Mouse (Mus musculus) heart, embryonic 14.5 days (tissue): ENCODE measurements around the gene Dmap1. TPM values are rescaled to one million over a fixed set of nuclear protein-coding genes. Genes with fewer than 3 reads are reported as not detected.

ENCODE experiments used
- ATAC-seq: fragments of 200-750 bp; cut with Nextera tagmentation; 2 replicates; pipeline ENCODE4 v1.8.0; 2017; ENCODE audit warnings: low read depth, moderate TSS enrichment; ENCODE audit not compliant: insufficient number of reproducible peaks, insufficient read depth, low FRiP score
- H3K27ac ChIP-seq, 2 experiments: fragments of 200-500 bp in 1 of 2; fragments of 300-500 bp in 1 of 2; sonication (generic) in 1 of 2; replicated peaks in 1 of 2; 2 replicates each; pipeline ENCODE4 v1.5.1; 2012 to 2014; ENCODE audit warnings: low read depth in 2 of 2, low read length in 2 of 2, control low read depth in 1 of 2, mild to moderate bottlenecking in 1 of 2, mixed read lengths in 1 of 2; ENCODE audit not compliant: control insufficient read depth in 1 of 2, insufficient read depth in 1 of 2
- H3K27me3 ChIP-seq: fragments of 300-500 bp; sonication (generic); 2 replicates; pipeline ENCODE4 v1.6.1; 2014; ENCODE audit warnings: mild to moderate bottlenecking, low read length, control low read depth; ENCODE audit not compliant: control insufficient read depth, insufficient read depth
- H3K36me3 ChIP-seq: fragments of 300-500 bp; sonication (generic); 2 replicates; pipeline ENCODE4 v1.6.1; 2014; ENCODE audit warnings: mild to moderate bottlenecking, control low read depth, low read length, mixed read lengths; ENCODE audit not compliant: control insufficient read depth, insufficient read depth
- H3K4me1 ChIP-seq, 2 experiments: fragments of 200-500 bp in 1 of 2; fragments of 300-500 bp in 1 of 2; sonication (generic) in 1 of 2; 2 replicates each; pipeline ENCODE4 v1.6.1; 2012 to 2014; ENCODE audit warnings: low read length in 2 of 2, control low read depth in 1 of 2, mixed read lengths in 1 of 2; ENCODE audit not compliant: control insufficient read depth in 2 of 2, insufficient read depth in 2 of 2
- H3K4me2 ChIP-seq: fragments of 300-500 bp; sonication (generic); 2 replicates; pipeline ENCODE4 v1.6.1; 2014; ENCODE audit warnings: mild to moderate bottlenecking, low read length
- H3K4me3 ChIP-seq, 2 experiments: fragments of 200-500 bp in 1 of 2; fragments of 300-500 bp in 1 of 2; sonication (generic) in 1 of 2; 2 replicates each; pipeline ENCODE4 v1.5.1; 2012 to 2014; ENCODE audit warnings: low read length in 2 of 2, mild to moderate bottlenecking in 2 of 2, control low read depth in 1 of 2, low read depth in 1 of 2, moderate library complexity in 1 of 2; ENCODE audit not compliant: control insufficient read depth in 1 of 2, insufficient read depth in 1 of 2
- H3K9ac ChIP-seq: fragments of 300-500 bp; sonication (generic); 2 replicates; pipeline ENCODE4 v1.6.1; 2014; ENCODE audit warnings: mild to moderate bottlenecking, low read length
- H3K9me3 ChIP-seq: fragments of 300-500 bp; sonication (generic); 2 replicates; pipeline ENCODE4 v1.6.1; 2016; ENCODE audit warnings: low read length, control low read depth; ENCODE audit not compliant: control insufficient read depth
- WGBS: fragments of 180-500 bp; shearing (Covaris S2); extraction: QIAGEN DNeasy Blood & Tissue Kit; methylation state at CpG from one replicate; pipeline ENCODE4 v1.1.7; 2014; 5-methylcytosine and 5-hydroxymethylcytosine counted together
- polyA plus RNA-seq: library from polyadenylated mRNA; unstranded; fragments of >200 nt; fragmentation: Nextera tagmentation; extraction: Ambion mirVana; gene quantifications from 2 replicates; pipeline ENCODE4 v1.2.1, GENCODE M21; 2014

Dmap1 gene
- polyA plus RNA-seq, 1 experiment from 2014 or later: 46.4 TPM

DNA sequence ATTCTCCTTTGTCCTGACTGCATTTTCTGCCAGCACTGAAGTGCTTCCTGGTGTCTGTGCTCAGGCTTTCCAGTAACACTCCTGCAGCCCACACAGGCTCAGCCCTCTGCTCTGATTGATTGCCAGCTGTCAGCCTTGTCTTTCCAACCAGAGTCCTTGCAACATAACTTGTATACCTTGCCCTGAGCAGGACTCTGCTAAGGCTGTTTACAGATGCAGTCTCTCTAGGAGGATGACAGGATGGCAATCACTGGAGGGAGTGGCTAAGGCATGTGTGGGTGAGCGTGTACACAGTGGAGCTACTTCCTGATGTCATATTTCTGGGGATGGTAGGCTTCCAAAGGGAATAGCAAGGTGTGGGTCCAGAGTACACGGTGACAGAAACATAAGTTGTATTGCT, 36.2 kb downstream of the Dmap1 start:
- H3K9ac ChIP-seq: no peak overlapping the region
- ATAC-seq: no peak

DNA sequence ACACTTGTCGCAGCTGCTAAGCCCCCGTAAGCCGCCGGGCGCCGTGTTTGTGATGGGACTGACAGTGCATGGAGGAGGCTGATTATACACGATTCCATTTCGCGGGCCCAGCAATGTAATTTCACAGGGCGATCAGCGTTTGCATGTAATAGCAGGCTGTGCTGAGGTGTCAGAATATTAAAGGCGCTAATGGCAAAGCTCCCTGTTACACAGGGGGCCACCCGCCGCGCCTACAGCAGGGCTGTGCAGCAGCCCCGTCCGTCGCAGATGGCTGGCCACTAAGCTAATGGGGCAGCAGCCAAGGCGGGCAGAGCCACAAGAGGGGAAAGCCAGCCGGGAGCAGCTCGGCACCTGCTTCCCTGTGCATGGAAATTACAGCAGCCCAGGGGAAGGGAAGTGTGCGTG, 37.0 kb downstream of the Dmap1 start:
- H3K36me3 ChIP-seq: peaks cover 28% of the 10 kb centered on the region
- no peak overlapping the region for H3K4me2 ChIP-seq
- H3K4me1 ChIP-seq: peaks cover 6 to 16% of the 10 kb centered on the region in 2 experiments; a peak in 3 of 4 replicates
- ATAC-seq: no peak
- no peak overlapping the region for H3K4me3 ChIP-seq
- no peaks in the 10 kb centered on the region for H3K9me3 ChIP-seq
- no peak overlapping the region for H3K27ac ChIP-seq
- no peaks in the 10 kb centered on the region for H3K27me3 ChIP-seq
- H3K9ac ChIP-seq: no peak overlapping the region
- WGBS: 50% methylated on average over 22 of the region's 22 CpGs

More for the DNA sequence above, 36.2 kb downstream of the Dmap1 start:
- Histone ChIP-seq H3K27me3 (no peaks in the 10 kb centered on the region), H3K4me3 (no peak overlapping the region), H3K4me1 (peaks cover 6 to 16% of the 10 kb centered on the region in 2 experiments; a peak in 3 of 4 replicates), H3K36me3 (peaks cover 29% of the 10 kb centered on the region), H3K4me2 (no peak overlapping the region), H3K27ac (no peak overlapping the region), H3K9me3 (no peaks in the 10 kb centered on the region)
- 76% methylated on average over 2 of the region's 2 CpGs for WGBS

DNA sequence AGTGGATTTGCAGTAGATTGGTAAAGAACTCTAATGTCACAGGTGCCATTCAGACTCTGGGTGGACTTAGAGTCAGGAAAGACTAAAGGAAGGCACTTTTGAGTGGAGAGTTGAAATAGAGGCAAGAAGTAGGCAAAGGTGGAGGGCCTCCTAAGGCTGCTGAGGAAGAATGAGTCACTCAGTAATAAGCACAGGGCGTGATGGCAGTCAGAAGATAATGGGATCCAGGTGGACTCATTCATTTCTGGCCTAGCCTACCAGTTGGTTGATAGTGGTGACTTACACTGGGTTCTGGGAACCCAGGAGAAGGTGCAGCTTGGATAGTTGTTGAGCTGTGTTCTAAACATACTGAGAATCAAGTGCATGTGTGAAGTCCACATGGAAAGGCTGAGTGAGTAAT, 40.3 kb downstream of the Dmap1 start:
- peaks cover 4 to 15% of the 10 kb centered on the region in 2 experiments; a peak in 3 of 4 replicates for H3K4me1 ChIP-seq
- WGBS: 83% methylated on average over 1 of the region's 1 CpGs
- no peaks in the 10 kb centered on the region for H3K9me3 ChIP-seq
- peaks cover 15% of the 10 kb centered on the region; the same call in 1 of the 2 replicates for H3K36me3 ChIP-seq
- no peak overlapping the region for H3K4me3 ChIP-seq
- H3K4me2 ChIP-seq: no peak overlapping the region
- H3K9ac ChIP-seq: no peak overlapping the region
- no peak overlapping the region for H3K27ac ChIP-seq
- no peak for ATAC-seq
- H3K27me3 ChIP-seq: no peaks in the 10 kb centered on the region

DNA sequence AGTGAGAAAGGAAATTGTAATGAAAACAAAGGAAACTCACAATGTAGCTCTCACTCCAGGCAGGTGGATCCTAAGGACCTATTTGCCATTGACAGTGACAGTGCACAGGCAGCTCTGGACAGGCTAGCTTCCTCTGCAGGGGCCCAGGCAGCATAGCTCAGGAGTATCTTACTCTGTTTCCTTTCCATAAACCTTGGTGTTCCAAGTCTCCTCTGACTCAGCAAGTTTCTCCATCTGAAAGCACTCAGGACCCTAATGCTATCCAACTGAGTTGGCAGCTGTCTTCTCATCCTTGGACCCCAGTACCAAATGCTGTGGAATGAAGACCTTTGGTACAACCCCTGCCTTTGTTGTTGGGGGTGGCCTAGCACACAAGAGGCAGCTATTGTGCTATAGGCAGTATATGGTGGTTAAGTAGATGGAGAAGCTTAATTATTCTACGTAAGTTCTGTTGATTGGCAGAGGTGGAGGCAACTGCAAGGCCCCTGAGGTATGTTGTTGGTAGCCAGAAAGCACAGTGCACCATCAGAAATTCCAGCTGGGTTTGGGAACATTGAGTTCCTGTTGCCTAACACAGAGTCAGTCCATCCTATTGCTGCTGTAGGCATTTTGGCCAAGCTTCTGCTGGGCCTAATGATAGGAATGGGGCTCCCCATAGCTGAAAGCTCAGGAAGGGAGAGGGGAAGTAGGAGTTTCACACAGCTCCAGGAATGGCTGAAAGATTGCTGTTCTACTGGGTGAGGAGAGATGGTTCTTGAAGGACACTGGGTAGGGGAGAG, 41.0 kb downstream of the Dmap1 start:
- Histone ChIP-seq H3K9ac (no peak overlapping the region), H3K27me3 (no peaks in the 10 kb centered on the region), H3K36me3 (peaks cover 15% of the 10 kb centered on the region; the same call in 1 of the 2 replicates), H3K9me3 (no peaks in the 10 kb centered on the region), H3K4me1 (peaks cover 3 to 14% of the 10 kb centered on the region in 2 experiments; a peak in 3 of 4 replicates), H3K4me2 (no peak overlapping the region), H3K27ac (no peak overlapping the region), H3K4me3 (no peak overlapping the region)
- ATAC-seq: no peak
- 97% methylated on average over 1 of the region's 1 CpGs for WGBS

DNA sequence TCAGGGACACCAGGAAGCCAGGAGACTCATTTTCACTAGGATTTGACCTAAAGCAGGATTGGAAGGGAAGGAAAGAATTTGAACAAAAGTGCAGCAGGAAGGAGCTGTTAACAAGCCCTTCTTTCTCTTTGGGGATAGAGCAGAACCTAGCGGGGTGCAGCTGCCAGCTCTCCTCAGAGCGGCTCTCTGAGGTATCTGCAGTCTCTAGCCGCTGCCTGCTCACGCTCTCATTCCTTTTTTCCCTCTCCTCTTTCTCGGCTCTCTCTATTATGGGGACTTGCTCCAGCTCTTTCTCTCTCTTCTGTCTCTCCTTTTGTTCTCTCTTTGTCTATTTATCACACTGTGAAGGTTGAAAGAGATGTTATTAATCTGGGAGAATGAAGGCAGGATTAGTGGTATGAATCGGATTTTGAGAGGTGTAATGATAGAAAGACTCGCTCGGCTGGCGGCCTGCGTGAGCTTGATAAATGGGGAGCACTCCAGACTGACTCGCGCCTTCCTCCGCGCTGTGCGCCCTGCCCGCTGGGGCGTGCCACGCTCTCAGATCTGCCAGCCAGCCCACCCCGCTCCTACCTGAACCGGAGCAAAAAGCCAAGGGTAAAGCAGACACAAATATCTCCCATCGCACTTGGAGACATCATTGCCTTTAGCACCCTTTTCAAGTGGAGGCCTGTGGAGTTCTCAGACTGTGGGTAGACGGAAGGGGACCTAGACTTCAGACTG, 45.0 kb downstream of the Dmap1 start:
- Histone ChIP-seq H3K4me3 (no peak overlapping the region), H3K27ac (no peak overlapping the region), H3K27me3 (no peaks in the 10 kb centered on the region), H3K4me2 (no peak overlapping the region), H3K4me1 (peaks cover 6% of the 10 kb centered on the region in 2 experiments; a peak in 1 of 4 replicates), H3K9me3 (0 out of 2 replicates have a peak, but pooled peaks cover 2% of the 10 kb centered on the region), H3K36me3 (peaks cover 21% of the 10 kb centered on the region; the same call in 1 of the 2 replicates), H3K9ac (no peak overlapping the region)
- 66% methylated on average over 22 of the region's 22 CpGs for WGBS
- ATAC-seq: no peak

DNA sequence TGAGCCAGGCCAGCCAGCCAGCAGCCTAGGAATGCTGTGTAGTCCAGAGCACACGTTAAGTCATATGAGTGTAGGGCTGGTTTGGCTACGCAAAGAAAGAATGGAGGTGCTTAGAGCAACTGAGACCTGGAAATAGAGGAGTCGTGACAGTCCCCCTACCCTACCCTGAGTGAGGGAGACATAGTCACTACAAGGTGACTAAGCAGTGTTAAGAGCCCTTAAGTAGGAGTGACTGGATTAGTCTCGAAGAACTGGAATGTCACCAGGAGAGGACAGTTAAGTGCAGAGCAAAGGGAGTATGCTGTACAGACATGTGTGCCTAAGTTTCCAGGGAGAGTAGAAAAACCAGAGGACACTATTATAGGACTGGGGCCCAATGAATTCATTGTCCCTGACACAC, 45.9 kb downstream of the Dmap1 start:
- H3K4me2 ChIP-seq: no peak overlapping the region
- no peak for ATAC-seq
- H3K9me3 ChIP-seq: 0 out of 2 replicates have a peak, but pooled peaks cover 2% of the 10 kb centered on the region
- no peak overlapping the region for H3K9ac ChIP-seq
- WGBS: 37% methylated on average over 4 of the region's 4 CpGs
- no peaks in the 10 kb centered on the region for H3K27me3 ChIP-seq
- H3K4me1 ChIP-seq: peaks cover 6% of the 10 kb centered on the region in 2 experiments; a peak in 1 of 4 replicates
- peaks cover 22% of the 10 kb centered on the region; the same call in 1 of the 2 replicates for H3K36me3 ChIP-seq
- no peak overlapping the region for H3K27ac ChIP-seq
- H3K4me3 ChIP-seq: no peak overlapping the region

DNA sequence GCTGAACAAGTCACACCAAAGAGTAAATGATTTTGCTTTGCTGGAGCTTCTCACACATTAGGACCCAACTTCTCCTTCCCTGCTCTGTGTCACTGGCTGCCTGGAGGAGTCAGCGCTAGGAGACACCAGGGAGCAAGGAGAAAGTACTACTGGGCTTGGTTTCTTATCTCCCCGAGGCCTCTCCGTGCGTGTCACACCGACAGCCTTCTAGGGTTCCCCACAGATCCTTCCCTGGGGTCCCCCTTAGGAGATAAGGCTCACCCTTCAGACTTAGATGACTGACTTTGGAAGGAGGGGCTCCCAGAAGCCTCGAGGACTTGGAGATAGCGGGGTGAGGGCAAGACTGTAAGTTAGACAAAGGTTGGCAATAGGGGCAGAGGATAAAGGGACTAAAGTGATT, 47.4 kb downstream of the Dmap1 start:
- 0 out of 2 replicates have a peak, but pooled peaks cover 14% of the 10 kb centered on the region for H3K36me3 ChIP-seq
- no peak overlapping the region for H3K4me3 ChIP-seq
- H3K27ac ChIP-seq: no peak overlapping the region
- no peak overlapping the region for H3K9ac ChIP-seq
- H3K27me3 ChIP-seq: no peaks in the 10 kb centered on the region
- no peak for ATAC-seq
- WGBS: 56% methylated on average over 7 of the region's 7 CpGs
- 0 out of 2 replicates have a peak, but pooled peaks cover 2% of the 10 kb centered on the region for H3K9me3 ChIP-seq
- peaks cover 9 to 17% of the 10 kb centered on the region in 2 experiments for H3K4me1 ChIP-seq
- no peak overlapping the region for H3K4me2 ChIP-seq
